Mouse (Mus musculus) frontal cortex, postnatal 36 days (tissue): Measurements from ENCODE around the gene Ube2b.

Source experiments
- DNase-seq, 2 experiments: peaks; one replicate each; pipeline ENCODE4 v3.0.0; 2022; ENCODE audit warnings: low spot score in 2 of 2

Gene Ube2b

DNA sequence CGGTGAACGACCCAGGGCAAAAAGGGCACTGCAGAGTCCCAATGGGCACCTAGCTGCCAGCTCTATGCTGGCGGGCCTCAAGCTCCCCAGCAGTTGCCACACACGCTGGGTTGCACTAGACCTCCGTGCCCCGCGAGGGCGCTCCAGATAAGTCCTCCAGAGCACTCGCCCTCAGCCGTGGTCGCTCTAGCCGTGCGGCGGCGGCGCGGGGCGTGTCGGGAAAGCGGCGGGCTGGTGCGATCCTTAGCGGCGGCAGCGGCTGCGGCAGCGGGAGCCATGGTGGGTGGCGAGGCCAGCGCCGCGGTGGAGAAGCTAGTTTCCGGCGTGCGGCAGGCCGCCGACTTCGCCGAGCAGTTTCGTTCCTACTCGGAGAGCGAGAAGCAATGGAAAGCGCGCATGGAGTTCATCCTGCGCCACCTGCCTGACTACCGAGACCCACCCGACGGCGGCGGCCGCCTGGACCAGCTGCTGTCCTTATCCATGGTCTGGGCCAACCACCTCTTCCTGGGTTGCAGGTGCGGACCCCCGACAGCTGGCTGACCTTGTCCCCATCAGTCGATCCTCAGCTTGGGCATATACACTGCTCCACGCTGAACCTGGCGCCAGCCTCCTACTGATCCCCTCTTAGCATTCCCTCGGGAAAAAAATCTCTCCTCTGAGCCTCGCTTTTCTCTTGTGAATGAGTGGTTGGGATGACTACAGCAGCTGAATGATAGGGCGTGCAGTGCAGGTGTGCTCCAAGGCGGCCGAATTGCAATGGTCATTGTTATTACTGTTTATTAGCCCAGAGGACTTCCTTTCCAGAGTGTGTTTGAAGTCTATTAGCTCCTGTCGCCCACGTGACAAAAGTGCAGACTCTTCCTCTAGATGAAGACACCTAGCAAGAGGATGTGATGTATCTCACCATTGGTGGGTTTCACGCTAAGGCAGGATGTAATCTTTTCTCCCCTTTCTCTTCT lies 32.8 kb downstream of the Ube2b start, which contains the start of gene Cdkn2aipnl:
TSS of gene Cdkn2aipnl (plus strand) at position 219 of the 959 bp plus-strand sequence.
- DNase-seq, result peak; percentile 97 to 98

DNA sequence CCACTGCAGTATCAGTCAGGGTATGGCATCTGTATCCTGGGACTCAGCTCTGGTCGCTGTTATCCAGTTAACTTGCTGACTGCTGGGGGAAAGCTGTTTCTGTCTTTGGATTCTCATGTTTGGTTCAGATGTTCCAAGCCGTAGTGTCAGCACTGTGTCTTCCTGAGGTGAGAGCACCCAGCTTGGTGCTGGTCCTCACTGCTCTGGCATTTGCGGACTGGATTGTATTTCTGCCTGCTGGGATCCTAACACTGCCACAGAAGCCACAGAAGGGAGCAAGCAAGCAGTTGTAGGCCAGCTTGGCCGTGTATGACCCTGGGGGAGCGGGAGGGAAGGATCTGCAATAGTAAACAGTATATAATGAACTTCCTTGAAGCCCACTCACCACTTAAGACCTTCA lies 33.9 kb downstream of the Ube2b start:
- no peak for DNase-seq

DNA sequence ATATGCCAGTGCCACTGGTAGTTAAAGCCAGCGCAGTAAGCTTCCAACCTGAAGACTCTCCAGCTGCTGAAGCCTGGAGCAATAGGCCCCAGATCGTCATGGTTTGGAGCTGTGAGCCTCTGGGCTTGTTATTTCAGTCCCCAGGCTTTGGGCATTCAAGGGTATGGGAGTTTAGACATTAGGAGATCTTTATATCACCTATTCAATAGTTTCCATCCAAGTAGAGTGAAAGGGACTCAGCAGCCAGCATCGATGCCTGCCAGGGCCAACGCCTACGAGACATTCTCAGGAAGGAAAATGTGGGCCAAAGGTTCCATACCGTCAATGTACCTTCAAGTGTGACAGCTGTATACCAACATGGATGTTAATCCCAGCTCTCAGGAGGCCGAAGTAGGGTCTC lies 38.3 kb downstream of the Ube2b start:
- no peak for DNase-seq

DNA sequence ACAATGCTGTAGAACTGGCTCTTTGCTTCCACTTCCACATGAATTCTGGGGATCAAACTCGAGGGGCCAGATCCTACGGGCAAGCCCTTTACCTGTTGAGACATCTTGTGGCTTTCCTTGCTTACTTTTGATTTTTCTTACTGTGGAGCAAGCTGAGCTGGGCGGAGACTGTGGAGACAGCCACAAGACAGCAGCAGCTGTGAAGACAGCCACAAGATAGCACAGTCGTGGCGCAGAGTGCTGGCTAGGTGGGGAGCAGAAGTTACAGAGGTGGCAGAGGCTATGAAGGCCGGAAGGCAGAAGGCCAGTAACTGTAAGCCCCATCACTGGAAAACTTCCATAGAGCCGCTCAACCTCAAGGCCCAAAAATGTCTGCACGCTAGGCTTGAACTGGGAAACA lies 38.8 kb downstream of the Ube2b start:
- no peak for DNase-seq

DNA sequence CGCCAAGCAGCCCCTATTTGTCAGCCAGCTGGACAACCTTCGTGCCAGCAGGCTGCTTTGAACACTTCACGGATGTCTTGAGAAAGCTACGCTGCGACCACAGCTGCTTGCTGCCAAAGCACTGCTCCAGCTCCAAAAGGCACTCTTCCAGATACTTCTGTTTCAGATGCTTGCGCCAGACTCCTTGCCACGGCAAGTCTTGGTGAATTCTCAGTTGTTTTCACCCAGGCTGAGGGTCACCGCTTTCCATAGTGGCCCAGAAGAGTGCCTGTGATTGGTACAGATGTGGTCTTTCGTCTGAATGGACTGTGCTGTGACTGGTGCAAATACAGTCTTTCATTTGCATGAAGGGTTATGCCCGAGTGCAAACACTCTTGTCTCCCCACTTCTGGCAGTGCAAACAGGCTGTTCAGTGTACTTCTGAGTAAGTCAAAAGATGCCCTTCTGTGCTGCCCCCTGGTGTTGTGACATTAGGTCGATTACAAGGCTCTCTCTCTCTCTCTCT lies 39.5 kb downstream of the Ube2b start:
- DNase-seq, result peak; percentile 19 to 36

DNA sequence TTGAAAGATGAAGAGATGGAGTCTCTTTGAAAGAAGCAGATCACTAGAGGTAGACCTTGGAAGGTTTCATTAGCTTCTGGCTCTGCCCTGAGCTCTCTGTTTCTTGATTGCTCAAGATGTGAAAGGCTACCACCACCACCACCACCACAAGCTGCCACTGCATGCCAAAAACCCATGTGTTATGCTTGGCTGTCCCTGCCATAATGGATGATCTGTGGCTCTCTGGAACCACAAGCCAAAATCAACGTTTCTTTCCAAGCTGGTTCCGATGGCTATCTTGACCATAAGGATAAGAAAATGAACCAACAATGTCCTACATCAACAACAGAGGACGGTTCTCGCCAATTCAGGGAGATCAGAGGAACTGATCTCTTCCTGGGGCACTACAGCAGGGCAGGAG lies 40.5 kb downstream of the Ube2b start:
- DNase-seq, result no peak

DNA sequence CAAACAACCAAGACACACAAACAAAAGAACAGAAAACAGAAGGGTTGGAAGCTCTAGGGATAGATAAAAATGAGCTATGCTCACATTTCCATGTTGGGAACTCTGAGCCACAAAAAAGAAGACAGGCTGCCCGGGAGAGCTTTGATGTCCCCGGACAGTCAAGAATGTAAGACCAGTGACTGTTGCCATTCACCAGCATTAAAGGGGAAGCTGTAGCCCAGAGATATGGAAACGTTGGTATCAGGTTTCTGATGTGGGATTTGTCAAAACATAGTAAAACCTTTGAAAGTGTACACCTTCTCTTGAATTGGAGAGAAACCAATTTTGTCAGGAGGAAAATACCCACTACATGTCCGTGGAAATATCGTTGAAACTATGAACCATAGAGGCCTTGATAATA lies 41.1 kb downstream of the Ube2b start:
- DNase-seq, result no peak

DNA sequence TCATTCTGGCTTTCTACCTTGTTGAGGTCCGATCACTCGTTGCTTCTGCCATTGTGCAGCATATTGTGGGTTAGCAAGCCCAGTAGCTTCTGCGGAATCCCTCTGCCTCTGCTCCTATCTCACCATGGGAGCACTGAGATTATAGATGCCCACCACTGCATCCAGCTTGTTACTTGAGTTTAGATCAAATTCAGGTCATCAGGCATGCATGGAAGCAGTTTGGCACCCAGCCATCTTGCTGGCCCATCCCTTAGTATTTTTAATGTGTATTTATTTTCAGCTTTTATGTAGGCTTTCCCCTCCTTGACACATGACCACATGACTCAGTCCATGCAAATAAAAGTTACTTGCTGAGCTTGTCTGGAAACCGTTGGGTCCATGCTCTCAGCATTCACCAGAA lies 42.8 kb downstream of the Ube2b start:
- DNase-seq, result no peak

DNA sequence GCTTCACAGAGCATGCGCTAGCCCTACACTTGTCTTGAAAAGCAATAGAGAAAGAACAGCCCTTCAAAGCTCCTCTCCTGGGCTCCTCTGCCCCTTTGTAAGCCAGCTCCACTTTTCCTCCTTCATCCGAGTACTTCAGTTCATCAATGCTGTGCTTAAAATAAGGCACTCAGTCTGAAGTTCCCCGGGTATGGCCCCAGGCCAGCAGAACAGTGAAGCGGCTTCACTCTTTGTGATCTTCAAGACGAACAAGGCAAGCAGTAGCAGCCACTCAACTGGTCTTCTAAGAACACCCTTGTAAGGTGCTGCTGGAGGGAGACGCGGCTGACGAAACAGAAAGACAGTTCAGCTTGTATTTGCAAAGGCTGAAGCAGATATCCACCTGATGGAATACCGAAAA lies 44.5 kb downstream of the Ube2b start:
- no peak for DNase-seq

DNA sequence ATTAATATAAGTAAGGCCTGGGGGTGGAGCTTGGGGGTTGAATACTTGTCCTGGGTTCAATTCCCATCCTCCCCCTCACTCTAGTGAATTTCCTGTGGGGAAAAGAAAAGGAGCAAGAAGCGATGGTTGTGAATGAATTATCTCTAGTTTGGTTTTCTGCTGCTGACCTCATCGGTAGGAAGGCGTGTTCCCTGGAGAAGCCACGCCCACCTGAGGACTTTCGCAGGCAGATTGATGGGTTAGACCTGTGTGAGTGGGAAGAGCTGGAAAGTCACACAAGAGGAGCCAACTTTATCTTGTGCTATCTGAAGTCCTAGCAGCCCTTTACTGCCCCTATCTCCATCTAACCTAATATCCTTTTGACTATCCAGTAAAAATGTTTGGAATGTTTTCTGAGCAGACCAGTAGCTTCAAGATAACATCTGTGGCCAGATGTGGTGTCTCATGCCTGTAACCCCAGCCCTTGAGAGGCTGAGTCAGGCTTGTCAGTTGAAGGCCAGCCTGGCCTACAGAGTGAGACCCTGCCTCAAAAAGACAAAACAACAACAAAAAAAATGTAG lies 48.6 kb downstream of the Ube2b start:
- DNase-seq, result no peak

DNA sequence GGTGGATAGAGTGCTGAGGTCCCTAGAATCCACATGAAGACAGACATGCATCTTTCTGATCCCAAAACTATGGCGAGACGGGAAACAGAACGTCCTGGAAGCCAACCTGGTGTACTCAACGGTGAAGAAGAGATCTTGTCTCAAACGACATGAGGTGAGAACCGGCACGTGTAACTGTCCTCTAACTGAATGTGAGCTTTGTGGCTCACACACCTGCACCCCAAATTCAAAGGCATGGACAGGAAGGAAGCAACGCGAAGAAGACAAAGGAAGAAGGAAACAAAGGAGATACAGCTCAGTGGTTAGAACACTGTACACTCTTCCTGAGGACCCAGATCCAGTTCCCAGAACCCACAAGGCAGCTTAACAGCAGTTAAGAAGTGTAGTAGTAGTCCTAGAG lies 50.6 kb downstream of the Ube2b start:
- no peak for DNase-seq

DNA sequence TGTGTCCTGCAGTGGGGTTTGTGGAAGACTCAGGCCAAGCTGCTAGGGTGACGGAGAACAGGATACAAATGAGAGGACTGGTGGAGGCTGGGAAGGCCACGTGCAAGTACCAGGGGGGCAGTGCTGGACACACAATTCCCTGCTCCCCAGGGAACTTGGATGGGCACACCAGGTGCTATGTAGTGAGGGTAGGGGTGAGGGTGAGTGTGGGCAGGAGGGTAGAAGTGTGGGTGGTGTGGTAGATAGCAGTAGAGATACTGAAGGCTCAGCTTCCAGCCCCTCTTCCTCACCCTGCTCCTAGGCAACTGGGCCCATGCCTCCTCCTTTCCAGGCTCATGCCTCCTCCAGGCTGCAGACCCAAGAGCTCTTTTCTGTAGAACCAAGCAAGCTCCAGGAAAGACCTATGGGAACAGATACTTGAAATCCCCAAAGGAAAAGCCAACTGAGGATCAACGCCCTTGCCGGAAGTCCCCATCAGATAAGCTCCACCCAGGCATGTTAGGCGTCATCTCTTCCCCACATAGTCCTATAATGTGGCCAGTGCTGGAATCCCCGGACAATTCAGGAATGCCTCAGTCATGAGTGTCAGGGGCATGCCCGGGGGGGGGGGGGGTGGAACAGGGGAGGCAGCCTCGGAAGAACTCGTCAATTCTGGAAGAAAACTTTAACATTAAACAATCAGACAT lies 51.3 kb downstream of the Ube2b start:
- no peak for DNase-seq

DNA sequence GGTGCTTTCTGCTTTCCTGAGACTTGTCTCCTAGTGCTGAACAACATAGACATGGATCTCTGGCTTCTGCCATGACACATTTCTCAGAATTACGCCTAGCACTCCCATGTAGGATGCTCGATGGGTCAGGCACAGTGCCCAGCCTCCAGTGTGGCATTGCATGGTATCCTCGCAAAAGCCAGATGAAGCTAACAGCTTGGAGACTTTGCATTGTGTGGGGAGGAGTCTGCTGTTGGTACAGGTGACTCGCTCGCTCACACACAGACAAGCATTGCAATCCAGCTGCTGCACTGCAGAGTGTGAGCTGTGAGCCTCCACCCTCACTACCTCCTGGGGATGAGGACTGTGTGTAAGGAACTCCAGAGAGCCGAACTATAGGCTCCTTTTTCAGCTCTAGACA lies 54.4 kb downstream of the Ube2b start:
- peak; percentile 19 to 45 for DNase-seq

DNA sequence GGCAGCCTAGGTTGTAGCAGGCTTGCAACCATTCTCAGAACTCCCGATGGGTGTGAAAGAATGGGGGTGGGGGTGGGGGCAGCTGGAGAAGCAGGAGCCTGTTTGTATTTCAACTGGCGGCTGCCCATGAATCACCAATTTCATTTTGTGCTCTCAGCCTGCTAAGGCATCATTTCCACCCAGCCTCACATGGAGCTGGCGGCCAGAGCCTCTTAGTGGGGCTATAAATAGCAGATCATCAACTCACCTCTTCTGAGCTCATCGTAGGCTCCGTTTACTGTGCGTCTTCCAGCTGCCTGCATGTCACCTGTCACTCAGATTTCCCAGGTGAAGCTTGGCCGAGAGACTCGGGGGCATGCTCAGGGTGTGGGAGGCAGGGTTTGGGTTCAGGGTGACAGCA lies 55.0 kb downstream of the Ube2b start:
- DNase-seq, result peak; percentile 58 to 60

DNA sequence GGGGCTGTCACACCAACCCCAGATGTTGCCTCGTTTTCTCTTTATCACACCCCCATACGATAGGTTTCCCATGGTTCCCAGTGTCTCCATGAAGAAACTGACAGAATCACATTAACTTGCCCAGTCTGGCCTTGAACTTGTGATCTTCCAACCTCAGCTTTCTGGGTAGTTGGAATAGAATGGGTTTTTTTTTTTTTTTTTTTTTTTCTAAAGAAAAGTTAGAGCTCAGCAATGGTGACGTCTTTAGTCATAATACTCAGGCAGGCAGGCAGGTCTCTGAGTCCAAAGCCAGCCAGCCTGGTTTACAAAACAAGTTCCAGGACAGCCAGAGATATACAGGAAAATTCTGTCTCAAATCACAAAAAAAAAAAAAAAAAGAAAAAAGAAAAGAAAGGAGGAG lies 56.3 kb downstream of the Ube2b start:
- DNase-seq, result no peak

DNA sequence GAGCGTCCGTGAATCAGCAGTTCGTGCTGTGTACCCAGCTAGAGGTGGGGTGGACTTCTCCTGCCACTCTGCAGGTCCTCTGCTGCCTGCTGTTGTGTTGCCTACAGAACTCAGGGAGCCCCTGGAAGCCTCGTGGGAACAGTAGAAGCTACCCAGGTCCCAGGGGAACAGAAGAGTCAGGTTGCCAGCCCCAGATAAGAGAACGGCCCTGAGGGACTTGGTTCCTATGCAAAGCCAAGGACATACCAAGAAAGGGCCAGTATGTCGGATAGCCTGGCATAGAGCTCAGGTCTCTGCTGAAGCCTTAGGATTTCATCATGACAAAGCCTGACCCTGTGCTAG lies 57.1 kb downstream of the Ube2b start:
- DNase-seq, result peak in 1 of 2 experiments; percentile 6

DNA sequence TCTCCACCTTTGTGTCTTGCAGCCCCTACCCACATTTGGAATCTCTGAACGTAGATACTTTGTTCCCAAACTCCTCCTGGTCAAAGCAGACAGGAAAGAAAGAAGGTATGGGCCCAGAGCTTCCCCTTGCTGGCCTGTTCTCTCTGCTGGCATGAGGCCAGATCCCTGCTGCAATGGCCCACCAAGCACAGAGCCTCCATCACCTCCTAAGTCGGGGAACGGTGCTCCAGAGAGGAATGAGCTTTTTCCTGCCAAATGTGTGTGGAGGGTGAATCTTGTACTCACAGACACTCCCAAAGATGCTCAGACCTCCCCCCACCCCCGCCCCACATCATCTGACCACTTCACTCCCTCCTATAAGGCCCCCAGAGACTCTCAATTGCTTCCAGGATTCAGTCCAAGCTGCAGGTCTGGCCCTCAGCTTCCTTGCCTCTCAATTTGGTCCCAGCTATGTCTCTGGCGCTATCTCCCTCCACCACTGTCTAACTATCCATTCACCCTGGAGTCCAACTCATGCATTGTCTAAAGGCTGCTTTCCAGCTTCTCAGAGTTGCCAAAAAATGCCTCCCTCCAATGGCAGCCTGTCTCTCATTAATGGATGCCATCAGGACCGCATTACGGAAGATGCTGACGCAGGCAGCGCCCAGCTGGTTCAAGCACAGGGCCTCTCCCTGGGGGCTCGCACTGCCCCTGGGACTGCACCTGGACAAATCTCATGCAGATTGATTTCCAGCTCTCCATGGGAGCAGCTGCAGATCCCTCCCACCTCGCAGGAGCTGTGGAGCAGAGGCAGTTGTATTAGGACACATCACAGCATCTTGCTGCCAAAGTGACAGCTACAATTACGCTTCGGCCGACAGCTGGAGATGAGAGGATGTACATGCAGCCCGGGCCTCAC lies 57.7 kb downstream of the Ube2b start:
- peak in 1 of 2 experiments; percentile 29 for DNase-seq

DNA sequence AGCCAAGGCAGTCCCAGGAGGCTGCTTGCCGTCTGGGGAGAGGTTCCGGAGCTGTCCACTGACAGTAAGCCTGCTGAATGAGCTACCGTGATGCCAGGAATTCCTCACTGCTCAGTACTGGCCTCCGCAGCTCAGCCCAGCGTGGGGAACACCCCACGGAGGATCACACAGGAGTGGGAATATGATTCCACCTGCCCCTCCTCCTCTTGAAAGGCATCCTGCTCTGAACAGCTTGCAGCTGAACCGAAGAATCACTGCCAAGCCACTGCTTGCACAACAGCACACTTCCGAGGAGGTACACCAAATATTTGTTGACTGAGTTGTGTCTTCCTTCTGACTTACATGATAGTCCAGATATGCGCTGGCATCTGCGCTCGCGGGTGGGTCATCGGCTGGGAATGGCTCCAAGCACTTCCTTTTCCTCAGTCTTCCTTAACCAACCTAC lies 60.0 kb downstream of the Ube2b start:
- DNase-seq, result no peak

DNA sequence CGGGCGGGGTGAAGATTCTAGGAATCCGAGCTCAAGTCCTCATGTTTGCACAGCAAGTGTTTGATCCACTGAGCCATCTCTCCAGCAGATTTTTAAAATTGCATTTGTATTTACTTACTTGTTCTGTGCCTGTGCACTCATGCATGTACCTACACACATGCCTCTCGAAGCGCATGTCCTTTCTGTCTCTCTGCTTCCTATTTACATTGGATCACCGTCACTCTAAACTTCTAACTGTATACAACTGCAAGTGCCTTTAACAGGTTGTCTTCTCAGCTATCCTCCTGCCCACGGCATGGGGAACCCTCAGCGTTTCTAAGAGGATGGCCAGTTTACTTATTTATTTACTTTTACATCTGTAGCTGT lies 61.0 kb downstream of the Ube2b start:
- no peak for DNase-seq

DNA sequence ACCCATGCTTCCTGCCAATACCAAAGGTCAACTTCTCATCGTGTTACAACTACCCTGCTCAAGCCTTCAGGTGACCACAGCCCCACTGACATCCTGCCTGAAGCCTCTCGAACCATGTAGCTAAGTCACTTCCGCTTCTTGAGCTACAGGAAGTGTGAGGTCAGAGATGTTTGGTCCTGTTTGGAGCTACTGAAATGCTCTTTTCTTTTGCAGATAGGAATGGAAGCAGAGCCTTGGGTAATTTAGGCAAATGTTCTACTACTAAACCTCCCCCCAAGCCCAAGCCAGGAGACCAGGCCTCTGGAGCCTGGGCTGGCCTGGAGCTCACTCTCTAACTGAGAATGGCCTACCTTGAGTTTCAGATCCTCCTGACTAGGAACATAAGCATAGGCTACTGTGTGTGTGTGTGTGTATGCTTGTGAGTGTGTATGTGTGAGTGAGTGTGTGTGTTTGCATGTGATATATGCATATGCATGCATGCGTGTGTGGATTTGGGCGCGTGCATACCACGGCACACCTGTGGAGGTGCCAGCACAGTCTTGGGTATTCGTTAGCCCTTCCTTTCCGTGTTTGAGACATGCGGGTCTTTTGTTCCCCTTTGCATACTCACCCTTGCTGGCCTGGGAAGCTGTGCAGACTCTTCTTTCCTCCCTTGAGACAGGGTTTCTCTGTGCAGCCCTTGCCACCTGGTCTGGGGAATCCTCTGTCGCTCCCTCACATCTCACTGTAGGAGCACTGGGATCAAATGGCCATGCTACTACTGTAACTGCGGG lies 61.6 kb downstream of the Ube2b start:
- DNase-seq, result no peak

DNA sequence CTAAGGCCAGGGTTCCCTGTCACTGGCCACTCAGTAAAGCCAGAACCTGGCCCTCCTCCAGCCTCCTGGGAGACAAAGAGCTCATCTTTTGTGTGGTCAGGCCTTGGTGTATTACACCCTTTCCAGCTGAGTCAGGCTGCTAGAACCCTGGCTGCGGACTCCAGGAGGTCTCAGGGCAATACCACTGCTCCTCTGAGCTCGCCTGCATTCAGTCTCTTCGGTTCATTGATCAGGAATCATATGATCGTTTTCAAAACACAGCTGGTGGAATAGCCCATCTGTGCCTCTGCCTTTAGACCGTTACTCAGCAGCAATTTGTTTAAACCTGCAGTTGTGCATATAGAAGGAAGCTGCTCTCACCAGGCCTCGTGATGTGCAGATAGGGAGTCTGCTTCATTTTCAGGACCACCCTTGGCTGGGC lies 63.2 kb downstream of the Ube2b start:
- DNase-seq, result no peak
